Mouse (Mus musculus) layer of hippocampus, adult 18-20 months (tissue): ENCODE measurements around the gene E4f1. TPM values are rescaled to one million over a fixed set of nuclear protein-coding genes. Genes with fewer than 3 reads are reported as not detected.

Source experiments
- DNase-seq, 2 experiments: peaks; one replicate each; pipeline ENCODE4 v3.0.0; 2022; ENCODE audit warnings: low spot score in 2 of 2
- total RNA-seq, 2 experiments: library from RNA; stranded (reverse); gene quantifications; 2 replicates each; pipeline ENCODE4 v1.2.3; 2021

Gene E4f1
- total RNA-seq, 2 experiments from 2014 or later = 32.3 to 37.9 TPM

DNA sequence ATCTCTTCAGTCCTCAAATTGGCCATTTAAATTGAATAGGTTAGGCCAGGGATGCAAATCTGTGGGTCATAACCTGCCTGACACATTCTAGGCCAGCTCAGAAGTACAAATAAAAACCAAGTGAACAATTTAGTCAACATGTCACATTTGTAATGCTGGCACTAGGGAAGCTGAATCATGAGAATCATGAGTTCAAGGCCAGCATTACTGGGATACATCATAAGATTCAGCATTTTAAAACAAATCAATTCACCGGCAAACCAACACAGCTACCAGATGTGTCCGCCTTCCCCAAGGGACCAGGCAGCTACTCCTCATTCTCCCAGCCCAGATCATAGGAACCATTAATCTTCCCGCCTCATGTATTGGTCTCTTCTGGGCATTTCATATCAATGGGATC lies 13.4 kb upstream of the E4f1 start:
- DNase-seq = no peak

DNA sequence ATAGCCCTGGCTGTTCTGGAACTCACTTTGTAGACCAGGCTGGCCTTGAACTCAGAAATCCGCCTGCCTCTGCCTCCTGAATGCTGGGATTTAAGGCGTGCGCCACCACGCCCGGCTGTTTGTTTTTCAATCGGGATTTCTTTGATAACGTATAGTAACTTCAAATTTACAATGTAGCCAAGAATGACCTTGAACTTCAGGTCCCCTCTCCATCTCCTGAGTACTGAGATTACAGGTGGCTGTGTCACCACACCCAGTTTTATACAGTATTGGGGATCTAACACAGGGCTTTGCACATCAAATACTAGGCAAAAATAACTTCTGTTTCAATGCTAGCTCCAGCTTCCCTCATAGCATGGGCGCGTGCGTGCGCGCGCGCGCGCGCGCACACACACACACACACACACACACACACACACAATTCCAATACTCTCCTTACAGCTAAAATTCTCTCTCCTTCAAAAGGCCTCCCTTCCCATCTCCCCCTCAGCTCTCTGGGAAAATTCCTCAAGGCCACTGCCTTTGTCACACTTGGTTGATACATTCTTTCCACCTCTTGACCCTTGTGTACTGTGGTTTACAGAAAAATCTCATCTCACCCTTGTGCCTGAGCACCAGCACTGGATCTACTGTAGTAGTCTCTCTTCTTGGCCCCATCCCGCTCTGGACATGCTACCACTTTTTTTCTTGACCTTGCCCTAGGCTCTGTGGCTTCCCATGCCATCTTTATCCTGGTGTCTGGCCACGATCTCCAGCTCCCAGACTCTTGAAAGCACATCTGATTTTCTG lies 11.1 kb upstream of the E4f1 start:
- no peak for DNase-seq

DNA sequence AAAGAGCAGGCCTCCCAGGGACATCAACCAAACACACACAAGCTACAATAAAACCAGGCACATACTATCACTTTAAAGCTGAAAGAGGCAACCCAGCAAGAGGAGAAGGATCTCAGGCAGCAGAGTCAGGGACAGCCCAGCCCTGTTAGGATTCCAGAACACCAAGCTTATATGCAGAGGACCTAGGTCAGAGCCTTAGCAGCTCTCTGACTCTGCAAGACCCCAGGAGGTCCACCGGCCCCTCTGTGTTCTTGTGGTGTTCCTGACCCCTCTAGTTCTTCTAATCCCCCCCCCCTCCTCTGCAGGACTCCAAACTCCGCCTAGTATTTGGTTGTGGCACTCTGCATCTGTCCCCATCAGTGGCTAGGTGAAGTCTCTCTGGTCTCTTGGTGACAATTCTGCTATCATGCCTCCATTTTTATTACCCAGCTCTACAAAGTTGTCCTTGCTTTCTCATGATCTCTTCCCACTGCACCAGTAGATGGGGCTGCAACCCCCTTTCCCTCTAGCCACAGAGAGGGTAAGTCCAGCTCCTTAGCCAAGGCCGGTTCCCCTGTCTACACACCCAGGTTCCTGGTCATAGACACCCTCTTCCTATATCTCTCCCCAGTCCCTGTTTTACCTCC lies 10.2 kb upstream of the E4f1 start:
- DNase-seq = peak in 1 of 2 experiments; percentile 18

DNA sequence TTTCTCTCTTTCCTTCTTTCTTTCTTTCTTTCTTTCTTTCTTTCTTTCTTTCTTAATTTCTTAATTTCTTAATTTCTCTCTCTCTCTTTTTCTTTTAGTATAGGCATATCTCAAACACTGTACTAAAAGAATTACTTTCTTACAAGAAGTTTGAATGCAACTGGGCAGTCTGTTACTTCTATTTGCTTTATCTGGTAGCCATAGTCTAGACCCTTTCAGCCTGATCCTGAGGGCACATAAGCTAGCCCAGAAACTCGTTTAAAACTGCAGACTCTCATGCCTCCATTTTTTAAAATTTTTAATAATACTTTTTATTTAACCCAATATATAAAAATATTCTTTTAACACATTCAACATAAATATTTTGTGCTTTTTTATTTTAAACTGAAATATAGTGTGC lies 9.3 kb upstream of the E4f1 start:
- DNase-seq = no peak

DNA sequence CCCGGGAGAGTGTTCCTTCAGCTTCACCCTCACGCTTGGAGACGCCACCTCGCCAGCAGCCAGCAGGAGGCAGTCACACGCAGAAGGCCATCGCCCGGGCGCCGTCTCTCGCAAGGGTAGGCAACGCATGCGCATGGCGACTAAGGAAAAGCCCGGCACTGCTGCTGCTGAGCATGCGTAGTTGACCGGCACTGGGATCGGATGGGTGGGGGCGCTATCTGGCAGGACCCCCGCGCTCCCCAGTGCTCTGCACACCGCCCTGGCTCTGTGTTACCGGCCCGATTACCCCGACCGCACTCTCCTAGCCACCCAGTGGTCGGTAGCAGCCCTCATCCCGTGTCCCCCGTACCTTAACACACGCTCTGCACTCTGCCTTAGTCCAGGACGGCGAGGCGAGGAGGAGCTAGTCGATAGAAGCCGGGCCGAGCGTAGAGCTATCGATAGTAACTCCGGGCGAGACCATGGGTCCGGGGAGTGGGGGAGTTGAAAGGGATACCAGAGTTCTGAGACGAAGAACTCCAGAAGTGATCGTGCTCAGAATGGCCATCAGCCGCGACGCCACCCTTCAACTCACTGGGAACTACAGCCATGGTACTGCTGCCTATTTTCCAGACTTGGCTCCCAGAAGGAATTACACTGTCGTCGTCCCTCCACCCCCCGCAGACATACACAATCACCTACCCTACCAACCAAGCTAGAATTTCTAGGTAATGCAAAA lies 8.7 kb upstream of the E4f1 start, which contains the start of gene Mlst8:
Gene Mlst8, minus strand, starts transcription at position 416 of the 718 bp plus-strand sequence.
- DNase-seq = peak; percentile 97 to 99

DNA sequence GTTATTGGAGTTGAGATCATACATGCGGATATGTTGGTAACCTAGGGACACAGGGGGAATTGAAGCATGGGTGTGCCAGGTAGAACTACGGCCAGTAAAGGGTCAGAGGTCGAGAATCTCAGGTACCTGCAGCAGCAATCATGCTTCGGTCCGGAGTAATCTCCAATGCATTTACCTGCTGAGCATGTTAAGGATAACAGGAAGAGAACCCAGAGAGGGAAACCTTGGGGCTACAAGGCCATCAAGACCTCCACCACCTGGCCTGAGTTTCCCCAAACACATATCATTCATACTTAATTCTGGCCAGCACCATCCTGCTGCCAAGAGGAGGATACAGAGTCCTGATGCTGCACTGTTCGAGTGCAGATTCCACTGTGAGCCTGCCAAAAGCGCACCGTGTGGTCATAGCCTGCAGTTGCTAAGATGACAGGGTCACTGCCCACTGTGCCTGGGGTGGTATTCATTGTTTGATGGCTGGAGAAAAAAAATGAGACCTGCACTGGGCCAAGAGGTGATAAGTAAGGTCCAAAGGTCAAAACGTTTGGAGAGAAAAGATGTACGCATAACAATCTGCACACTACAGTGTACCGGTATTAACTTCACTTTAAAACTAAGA lies 8.0 kb upstream of the E4f1 start:
- peak in 1 of 2 experiments; percentile 21 for DNase-seq

DNA sequence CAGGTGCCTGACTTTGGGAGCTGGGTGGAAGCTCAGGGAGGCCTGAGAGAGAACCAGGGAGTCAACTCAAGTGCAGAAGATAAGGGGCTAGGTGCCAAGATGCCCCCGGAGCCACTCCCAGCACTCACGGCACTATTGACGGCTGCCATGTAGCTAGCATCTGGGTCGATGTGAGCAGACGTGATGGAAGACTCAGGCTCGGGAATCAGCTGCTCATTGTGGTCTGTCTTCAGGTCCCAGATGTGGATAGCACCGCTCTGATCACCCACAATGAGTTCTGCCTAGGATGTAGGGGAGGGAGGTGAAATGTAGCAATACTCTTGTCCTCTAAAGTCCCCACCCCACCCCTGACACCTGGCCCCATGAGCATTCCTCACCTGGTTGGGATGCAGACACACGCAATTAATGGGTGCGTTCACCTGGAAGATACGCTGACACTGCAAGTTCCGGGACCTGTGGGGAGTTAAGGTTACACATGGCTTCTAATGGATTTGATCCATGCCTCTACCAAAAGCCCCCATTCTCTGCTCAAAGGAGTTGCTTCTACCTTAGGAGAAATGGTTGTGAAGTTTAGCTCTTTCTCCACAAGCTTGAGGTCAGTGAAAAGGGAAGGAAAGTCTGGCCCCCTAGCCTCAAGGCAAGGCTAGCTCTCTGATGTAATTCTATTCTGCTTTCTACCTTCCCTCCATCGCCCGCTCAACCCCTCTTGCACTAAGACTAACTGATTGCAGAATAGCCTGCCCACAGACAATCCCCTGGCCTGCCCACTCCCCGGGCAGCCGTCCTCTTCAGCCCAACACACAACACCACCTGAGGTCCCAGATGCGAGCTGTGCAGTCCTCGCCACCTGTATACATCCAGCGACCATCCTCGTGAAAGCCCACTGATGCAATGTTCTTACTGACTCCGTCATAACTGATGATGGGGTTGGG lies 7.2 kb upstream of the E4f1 start:
- DNase-seq = no peak

DNA sequence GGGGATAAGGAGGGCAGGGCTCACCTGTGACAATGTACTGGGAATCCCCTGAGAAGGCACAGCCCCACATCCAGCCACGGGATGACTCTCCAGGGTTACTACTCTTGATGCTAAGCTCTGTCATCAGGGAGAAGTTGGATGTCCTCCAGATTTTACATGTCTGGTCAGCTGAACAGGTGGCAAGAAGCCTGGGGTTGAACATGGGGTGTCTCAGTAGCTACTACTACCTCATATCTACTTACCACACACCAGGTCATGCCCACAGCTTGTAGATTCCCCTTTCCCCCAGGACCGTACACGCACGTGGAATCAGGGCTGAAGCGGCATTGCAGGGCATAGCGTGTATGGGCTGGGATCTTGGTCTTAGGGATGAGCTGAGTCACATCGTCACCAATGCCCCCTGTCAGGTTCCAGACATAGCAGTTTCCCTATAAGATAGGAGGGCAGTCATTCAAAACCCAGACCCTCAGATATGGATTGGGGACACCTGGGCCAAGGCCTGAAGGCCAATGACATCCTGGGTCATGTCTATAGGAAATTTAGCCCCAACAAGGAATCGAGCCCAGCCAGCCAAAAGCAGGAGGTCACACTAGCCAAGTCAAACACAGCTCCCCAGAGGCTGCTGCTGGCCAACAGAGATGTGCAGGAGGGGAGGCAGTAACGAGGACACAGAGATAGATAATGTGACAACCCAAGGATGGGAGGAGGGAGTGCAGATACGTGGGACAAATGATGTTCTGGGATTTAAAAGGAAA lies 6.1 kb upstream of the E4f1 start:
- no peak for DNase-seq

DNA sequence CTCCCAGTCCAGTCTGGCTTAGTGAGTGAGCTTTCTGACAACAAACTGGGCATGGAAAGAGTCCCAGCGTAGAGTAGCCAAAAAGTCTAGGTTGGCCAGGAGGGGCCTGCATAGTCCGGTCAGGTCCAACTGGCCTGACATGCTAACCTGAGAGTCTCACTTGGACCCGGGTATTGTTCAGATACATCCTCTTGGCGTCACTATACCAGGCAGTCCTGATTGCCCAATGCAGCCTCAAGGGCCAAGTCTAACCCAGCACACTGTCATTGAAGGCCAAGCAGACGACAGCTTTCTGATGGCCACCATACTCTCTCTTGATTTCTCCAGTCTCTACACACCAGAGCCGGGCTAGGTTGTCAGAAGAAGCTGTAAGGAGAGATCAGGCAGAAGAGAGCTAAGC lies 5.5 kb upstream of the E4f1 start:
- DNase-seq = no peak

DNA sequence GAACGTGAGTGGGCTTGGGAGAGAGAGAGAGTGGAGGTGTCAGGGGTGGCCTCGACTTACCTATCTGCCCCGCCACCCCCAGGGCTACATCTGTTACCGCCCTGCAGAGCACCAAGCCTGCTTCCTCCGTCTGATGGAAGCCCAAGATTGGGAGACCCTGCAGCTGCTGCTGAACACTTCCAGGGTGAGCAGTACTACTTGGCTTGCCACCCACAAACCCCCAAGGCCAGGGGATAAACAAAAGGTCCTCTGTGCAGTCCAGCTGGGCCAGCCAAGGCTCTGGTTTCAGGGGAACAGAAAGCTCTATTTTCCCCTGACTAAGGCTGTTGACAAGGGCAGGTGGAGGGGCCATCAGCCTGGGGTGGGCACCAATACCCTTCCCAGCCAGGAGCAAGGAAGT lies 4.4 kb upstream of the E4f1 start:
- peak in 1 of 2 experiments; percentile 61 for DNase-seq

DNA sequence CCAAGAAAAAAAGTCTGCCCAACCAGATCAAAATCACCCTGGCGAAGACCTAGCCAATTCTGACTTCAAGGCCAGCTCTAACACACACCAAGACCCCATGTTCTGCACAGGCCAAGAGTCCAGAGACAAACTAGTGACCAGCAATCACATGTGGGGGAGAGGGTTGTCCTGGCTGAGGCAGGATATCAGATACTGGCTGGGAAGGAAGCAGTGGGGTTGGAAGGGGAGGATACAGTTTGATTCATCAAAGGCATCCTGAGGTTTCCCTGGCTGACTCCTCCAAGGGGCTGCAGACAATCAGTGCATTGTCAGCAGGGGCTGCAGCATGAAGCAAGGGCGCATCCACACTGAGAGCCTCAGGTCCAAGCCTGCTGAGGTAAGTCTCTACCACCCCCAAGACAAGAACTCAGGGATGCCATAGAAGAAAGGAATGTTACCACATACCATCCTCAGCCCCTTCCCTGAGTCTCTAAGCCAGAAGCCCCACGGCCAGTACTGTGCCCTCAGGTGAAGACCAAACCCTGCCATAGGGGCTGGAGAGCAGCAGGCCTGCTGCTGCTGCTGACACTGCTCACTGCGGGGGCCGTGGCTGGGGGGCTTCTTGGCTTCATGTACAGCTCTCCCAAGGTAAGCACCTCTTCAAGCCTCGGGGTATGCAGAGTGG lies 3.6 kb upstream of the E4f1 start, which contains the start of gene Bricd5:
Gene Bricd5, plus strand, starts transcription at position 273 of the 664 bp plus-strand sequence.
- no peak for DNase-seq

DNA sequence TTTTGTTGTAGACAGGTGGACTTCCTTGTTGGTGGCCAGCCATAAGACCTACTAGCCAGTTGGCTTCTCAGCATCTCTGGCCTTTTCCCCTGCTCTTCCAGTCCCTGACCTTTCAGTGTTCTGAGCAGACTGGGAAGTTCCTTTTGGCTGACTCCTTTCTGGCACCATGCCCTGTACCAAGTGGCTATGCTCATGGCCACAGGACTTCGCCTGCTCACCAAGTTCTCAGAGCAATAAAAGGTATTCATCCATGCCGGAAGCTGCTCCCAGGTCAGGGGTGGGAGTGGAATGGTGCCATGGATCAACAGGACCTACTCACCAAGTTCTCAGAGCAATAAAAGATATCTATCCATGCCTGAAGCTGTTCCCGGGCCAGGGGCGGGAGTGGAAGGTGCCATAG lies 2.4 kb upstream of the E4f1 start:
- DNase-seq = no peak

DNA sequence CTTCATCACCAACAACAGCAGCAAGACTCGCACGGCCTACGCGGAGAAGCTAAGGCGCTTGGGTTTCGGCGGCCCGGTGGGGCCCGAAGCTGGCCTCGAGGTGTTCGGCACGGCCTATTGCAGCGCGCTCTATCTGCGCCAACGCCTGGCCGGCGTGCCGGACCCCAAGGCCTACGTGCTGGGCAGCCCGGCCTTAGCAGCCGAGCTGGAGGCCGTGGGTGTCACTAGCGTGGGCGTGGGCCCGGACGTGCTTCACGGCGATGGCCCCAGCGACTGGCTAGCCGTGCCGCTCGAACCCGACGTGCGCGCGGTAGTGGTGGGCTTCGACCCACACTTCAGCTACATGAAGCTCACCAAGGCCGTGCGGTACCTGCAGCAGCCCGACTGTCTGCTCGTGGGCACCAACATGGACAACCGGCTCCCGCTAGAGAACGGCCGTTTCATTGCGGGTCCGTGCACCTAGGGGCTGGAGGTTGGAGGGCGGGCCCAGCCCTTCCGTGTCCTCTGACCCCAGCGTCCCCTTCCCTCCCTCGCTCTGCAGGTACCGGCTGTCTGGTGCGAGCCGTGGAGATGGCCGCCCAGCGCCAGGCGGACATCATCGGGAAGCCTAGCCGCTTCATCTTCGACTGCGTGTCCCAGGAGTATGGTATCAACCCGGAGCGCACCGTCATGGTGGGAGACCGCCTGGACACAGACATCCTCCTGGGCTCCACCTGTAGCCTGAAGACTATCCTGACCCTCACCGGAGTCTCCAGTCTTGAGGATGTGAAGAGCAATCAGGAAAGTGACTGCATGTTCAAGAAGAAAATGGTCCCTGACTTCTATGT lies 801 bp upstream of the E4f1 start:
- DNase-seq = no peak

DNA sequence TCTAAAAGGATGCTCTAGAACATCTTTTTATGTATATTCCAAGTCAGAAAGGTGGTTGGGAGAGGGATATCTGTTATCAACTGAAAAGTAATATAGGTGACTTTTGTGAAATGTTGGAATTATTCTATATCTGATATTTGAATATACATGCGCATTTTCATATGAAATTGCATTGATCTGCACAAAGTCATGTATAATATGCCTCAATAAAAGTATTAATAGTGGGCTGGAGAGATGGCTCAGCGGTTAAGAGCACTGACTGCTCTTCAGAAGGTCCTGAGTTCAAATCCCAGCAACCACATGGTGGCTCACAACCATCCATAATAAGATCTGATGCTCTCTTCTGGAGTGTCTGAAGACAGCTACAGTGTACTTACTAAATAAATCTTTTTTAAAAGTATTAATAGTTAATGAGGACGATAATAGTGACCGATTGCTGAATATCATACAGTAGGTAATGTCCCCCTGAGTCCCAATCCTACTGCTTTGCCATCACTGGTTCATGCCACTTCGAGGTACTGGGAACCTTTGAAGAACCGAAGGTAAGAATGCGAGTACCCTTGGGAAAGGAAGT lies 690 bp downstream of the E4f1 start:
- DNase-seq = no peak

DNA sequence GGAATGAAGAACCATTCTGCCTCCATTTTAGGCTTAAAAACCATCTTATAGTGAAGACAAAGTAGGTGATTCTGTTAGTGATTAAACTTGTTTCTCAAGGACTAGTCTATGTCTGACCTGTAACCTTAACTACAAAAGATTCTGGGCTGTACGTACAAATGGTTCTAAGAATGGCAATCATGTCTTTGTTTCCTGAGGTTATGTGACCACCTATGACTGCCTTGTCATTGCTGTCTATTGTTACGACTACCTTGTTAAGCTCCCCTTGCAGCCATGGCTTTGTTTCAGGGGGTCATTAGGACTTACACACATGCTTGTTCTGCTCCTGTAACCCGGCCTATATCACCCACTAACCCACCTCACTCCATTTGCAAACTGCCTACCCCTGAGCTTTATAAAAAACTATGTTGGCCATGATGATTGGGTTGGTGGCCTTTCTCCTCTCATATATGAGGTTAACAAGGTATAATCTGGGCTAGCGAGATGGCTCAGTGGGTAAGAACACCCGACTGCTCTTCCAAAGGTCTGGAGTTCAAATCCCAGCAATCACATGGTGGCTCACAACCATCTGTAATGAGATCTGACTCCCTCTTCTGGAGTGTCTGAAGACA lies 1.4 kb downstream of the E4f1 start:
- no peak for DNase-seq

DNA sequence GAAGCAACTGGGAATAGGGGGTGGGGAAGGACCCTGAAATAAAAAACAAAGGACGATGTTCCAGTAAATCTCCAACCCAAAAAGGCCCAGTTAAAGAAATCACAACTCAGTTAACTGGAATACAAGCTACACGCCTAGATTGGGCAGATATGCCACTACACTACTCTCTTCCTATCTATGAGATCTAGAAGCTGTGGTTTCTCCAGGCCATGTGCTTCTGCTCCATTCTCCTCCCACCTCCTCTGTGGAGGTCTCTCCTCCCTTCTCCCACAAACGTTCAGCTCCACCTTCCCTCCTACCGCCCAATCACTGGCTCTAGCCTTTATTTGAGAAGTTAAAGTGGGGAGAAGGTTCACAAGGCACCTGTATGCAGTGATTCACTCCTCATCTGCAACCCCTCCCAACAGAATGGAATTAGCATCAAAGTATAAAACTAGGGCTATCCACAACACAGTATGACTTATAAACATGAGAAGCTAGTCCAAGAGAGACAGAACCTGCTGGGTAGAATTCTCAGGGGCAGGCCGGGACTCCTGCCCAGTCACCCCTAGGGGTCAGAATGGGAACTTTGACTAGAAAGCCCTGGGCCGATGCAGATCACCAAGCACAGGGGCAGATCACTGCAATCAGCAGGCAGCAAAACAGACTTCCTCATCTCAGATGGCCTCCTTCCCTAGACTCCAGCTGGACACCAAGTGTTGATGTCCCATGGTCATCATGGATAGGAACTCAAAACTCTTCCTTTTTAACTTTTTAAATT lies 6.6 kb downstream of the E4f1 start:
- DNase-seq = no peak

DNA sequence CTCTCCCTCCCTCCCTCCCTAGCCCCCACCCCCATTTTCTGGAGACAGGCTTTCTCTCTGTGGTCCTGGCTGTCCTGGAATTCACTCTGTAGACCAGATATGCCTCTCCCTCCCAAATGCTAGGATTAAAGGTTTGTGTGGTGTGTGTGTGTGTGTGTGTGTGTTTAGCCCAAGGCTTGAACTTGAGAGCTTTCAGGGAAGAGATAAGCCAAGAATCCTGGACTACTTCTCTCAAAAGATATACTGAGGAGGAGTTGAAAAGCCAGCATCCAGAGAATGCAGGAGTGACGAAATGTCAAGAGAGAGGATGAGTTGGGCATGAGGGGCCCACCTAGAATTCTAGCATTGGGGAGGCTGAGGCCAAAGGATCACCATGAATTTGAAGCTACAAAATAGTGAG lies 7.2 kb downstream of the E4f1 start:
- no peak for DNase-seq
